In genomic region chr15:102245891-102246741, GRCm38 (mm10) we compare ENCODE assay signal across 8 mouse cellular contexts. TPM values are rescaled to one million over a fixed set of nuclear protein-coding genes. Genes with fewer than 3 reads are reported as not detected.
DNase-seq lines count a peak whose midpoint lies in the region; ATAC-seq and TF ChIP-seq lines count a peak whose summit lies in the region.

No protein-coding gene starts in this region.

- ATAC-seq in forebrain, embryonic 16.5 days = peak; percentile 95
- ATAC-seq in lung, embryonic 14.5 days (ENCODE audit: insufficient read depth) = peak; percentile 80
- peak; percentile 47 for ATAC-seq in neutrophil, adult 5-6 weeks (ENCODE audit: extremely low read depth, insufficient number of reproducible peaks, low FRiP score, poor library complexity, severe bottlenecking)

- H3K9me3 ChIP-seq in ES-E14 (ENCODE audit: control insufficient read depth, insufficient read depth, low read depth, low read length) = no peaks in the 10 kb centered on the region
- H3K9me3 ChIP-seq in forebrain, embryonic 16.5 days (ENCODE audit: control insufficient read depth, low read length) = no peaks in the 10 kb centered on the region
- no peaks in the 10 kb centered on the region for H3K9me3 ChIP-seq in lung, embryonic 14.5 days (ENCODE audit: low read depth, low read length)

- in situ Hi-C loops in ES-E14 (cut with MboI; ENCODE audit: low sequenced_read_pairs in 2 of 2, unreplicated experiment in 2 of 2) = no loop called here

- peak overlapping the region; percentile 81 for H3K9ac ChIP-seq in ES-E14 (ENCODE audit: insufficient read depth, low read depth, low read length, poor library complexity, severe bottlenecking)
- peak overlapping the region; percentile 55 for H3K9ac ChIP-seq in forebrain, embryonic 16.5 days (replicated peaks; ENCODE audit: low read depth, low read length)
- H3K9ac ChIP-seq in lung, embryonic 14.5 days = peak overlapping the region; percentile 62

- H3K4me1 ChIP-seq in ES-E14 (ENCODE audit: control insufficient read depth in 2 of 2, insufficient read depth in 2 of 2, low read length in 2 of 2, poor library complexity in 1 of 2) = peaks cover 18 to 24% of the 10 kb centered on the region in 2 experiments
- peaks cover 39% of the 10 kb centered on the region for H3K4me1 ChIP-seq in forebrain, embryonic 16.5 days (replicated peaks; ENCODE audit: control insufficient read depth, insufficient read depth, low read length)
- peaks cover 42% of the 10 kb centered on the region for H3K4me1 ChIP-seq in lung, embryonic 14.5 days (ENCODE audit: insufficient read depth)

- intact Hi-C loops in heart, postnatal 36 days (cut with DNase I) = loop anchor here (5.0 kb wide), 1 partner anchor 271 kb away; the partner anchor contains the start of genes Map3k12 and Tarbp2

- peaks cover 6% of the 10 kb centered on the region for H3K27me3 ChIP-seq in forebrain, embryonic 16.5 days (replicated peaks; ENCODE audit: control insufficient read depth, insufficient read depth, low read length)
- no peaks in the 10 kb centered on the region for H3K27me3 ChIP-seq in lung, embryonic 14.5 days (ENCODE audit: insufficient read depth, low read length)

- H3K36me3 ChIP-seq in ES-E14 (ENCODE audit: control insufficient read depth, insufficient read depth, low read length, poor library complexity, severe bottlenecking) = peaks cover 7% of the 10 kb centered on the region; the same call in 1 of the 2 replicates
- H3K36me3 ChIP-seq in forebrain, embryonic 16.5 days (ENCODE audit: control insufficient read depth, insufficient read depth) = no peaks in the 10 kb centered on the region
- H3K36me3 ChIP-seq in lung, embryonic 14.5 days (ENCODE audit: insufficient read depth) = peaks cover 29% of the 10 kb centered on the region; the same call in 1 of the 2 replicates

- H3K4me3 ChIP-seq in ES-E14 (ENCODE audit: insufficient read depth in 1 of 2, low read depth in 1 of 2, low read length in 2 of 2, poor library complexity in 1 of 2, severe bottlenecking in 1 of 2) = peak overlapping the region; percentile 69 to 93
- H3K4me3 ChIP-seq in forebrain, embryonic 16.5 days (replicated peaks; ENCODE audit: low read length) = peak overlapping the region; percentile 55
- H3K4me3 ChIP-seq in lung, embryonic 14.5 days (ENCODE audit: low read depth, low read length) = peak overlapping the region; percentile 51

- H3K4me2 ChIP-seq in forebrain, embryonic 16.5 days (ENCODE audit: low read length) = peak overlapping the region; percentile 67
- peak overlapping the region; percentile 81 for H3K4me2 ChIP-seq in lung, embryonic 14.5 days

- no peak for TF ChIP-seq CTCF in lung, embryonic 14.5 days (IDR thresholded peaks at IDR 0.05; ENCODE audit: low read depth)

- under 1% methylated on average over 41 of the region's 44 CpGs for WGBS in forebrain, embryonic 16.5 days
- 1% methylated on average over 42 of the region's 44 CpGs for WGBS in lung, embryonic 14.5 days

- peak overlapping the region; percentile 98 for H3K27ac ChIP-seq in ES-E14 (ENCODE audit: insufficient read depth, low read depth, low read length, poor library complexity, severe bottlenecking)
- H3K27ac ChIP-seq in forebrain, embryonic 16.5 days (ENCODE audit: low read length) = peak overlapping the region; percentile 92
- H3K27ac ChIP-seq in lung, embryonic 14.5 days (ENCODE audit: low read depth) = peak overlapping the region; percentile 99

- DNase-seq in ES-E14 (ENCODE audit: low read depth, low spot score) = peak; percentile 84
- peak; percentile 28 for DNase-seq in c-Kit-positive CD71-positive TER-119-negative erythroid progenitor cells, embryonic 14.5 days (ENCODE audit: low read depth)
- peak; percentile 73 to 78 for DNase-seq in heart, postnatal 36 days
- peak; percentile 72 to 80 for DNase-seq in layer of hippocampus, adult 8-10 months (ENCODE audit: low spot score in 2 of 2)
- peak; percentile 87 for DNase-seq in lung, embryonic 14.5 days
- peak; percentile 66 for DNase-seq in thymus, postnatal 25 days

TF ChIP-seq in ES-E14, 5 proteins besides CTCF, POLR2A, EP300 and RAD21:
- TF ChIP-seq HCFC1 (IDR thresholded peaks at IDR 0.05; ENCODE audit: borderline replicate concordance, insufficient read depth, low read length) (no peak), ZC3H11A (IDR thresholded peaks at IDR 0.05; ENCODE audit: borderline replicate concordance, low read depth, low read length) (no peak), ZNF384 (IDR thresholded peaks at IDR 0.05; ENCODE audit: low read depth, low read length) (no peak), CHD2 (IDR thresholded peaks at IDR 0.05; ENCODE audit: low read depth, low read length) (no peak), MAFK (IDR thresholded peaks at IDR 0.05; ENCODE audit: insufficient read depth, low read depth, low read length) (no peak)

RNA-seq across cellular contexts. Expression of gene Rarg, which starts 11.2 kb away (rescaled TPM):
- total RNA-seq in ES-E14 (2012; rRNA removed) = 101 and 115 TPM in 2 replicates
- 6.4 and 8.0 TPM in 2 replicates for polyA plus RNA-seq in forebrain, embryonic 16.5 days (2015; fragmentation: Nextera tagmentation; extraction: Ambion mirVana)
- total RNA-seq in heart, postnatal 36 days (2021) = 10 to 100 TPM; 20.0 to 21.9 TPM
- total RNA-seq in layer of hippocampus, adult 8-10 months (2022) = 10 to 100 TPM; 14.5 to 20.7 (median 16.5) TPM
- 38.5 and 38.7 TPM in 2 replicates for polyA plus RNA-seq in lung, embryonic 14.5 days (2014; fragmentation: Nextera tagmentation; extraction: Ambion mirVana)
- 28.2 and 38.3 TPM in 2 replicates for total RNA-seq in neutrophil, adult 5-6 weeks (2017)

RNA-seq across cellular contexts. Expression of gene Itgb7, which starts 14.4 kb away (rescaled TPM):
- total RNA-seq in ES-E14 (2012; rRNA removed) = 34.0 and 93.0 TPM in 2 replicates
- 0.73 and 1.0 TPM in 2 replicates for polyA plus RNA-seq in forebrain, embryonic 16.5 days (2015; fragmentation: Nextera tagmentation; extraction: Ambion mirVana)
- 1 to 10 TPM; 1.6 to 1.8 TPM for total RNA-seq in heart, postnatal 36 days (2021)
- 1 to 10 TPM in 3 of 4 experiments, under 1 TPM in 1; 0.97 to 3.3 (median 1.7) TPM for total RNA-seq in layer of hippocampus, adult 8-10 months (2022)
- 1.4 and 2.6 TPM in 2 replicates for polyA plus RNA-seq in lung, embryonic 14.5 days (2014; fragmentation: Nextera tagmentation; extraction: Ambion mirVana)
- 338 and 351 TPM in 2 replicates for total RNA-seq in neutrophil, adult 5-6 weeks (2017)

RNA-seq across cellular contexts. Expression of gene Gm9918, which starts 24.2 kb away (rescaled TPM):
- total RNA-seq in ES-E14 (2012; rRNA removed) = 0.45 and 1.0 TPM in 2 replicates
- 0.11 TPM in 1 of 2 replicates, not detected in the other for polyA plus RNA-seq in forebrain, embryonic 16.5 days (2015; fragmentation: Nextera tagmentation; extraction: Ambion mirVana)
- total RNA-seq in heart, postnatal 36 days (2021) = not detected
- under 1 TPM in 1 of 4 experiments, not detected in 3; 0.16 TPM for total RNA-seq in layer of hippocampus, adult 8-10 months (2022)
- polyA plus RNA-seq in lung, embryonic 14.5 days (2014; fragmentation: Nextera tagmentation; extraction: Ambion mirVana) = 0.38 and 0.82 TPM in 2 replicates
- total RNA-seq in neutrophil, adult 5-6 weeks (2017) = 0.49 TPM in 1 of 2 replicates, not detected in the other

RNA-seq across cellular contexts. Expression of gene Mfsd5, which starts 33.1 kb away (rescaled TPM):
- 89.9 and 95.7 TPM in 2 replicates for total RNA-seq in ES-E14 (2012; rRNA removed)
- 50.6 and 52.8 TPM in 2 replicates for polyA plus RNA-seq in forebrain, embryonic 16.5 days (2015; fragmentation: Nextera tagmentation; extraction: Ambion mirVana)
- 10 to 100 TPM; 18.1 to 19.4 TPM for total RNA-seq in heart, postnatal 36 days (2021)
- total RNA-seq in layer of hippocampus, adult 8-10 months (2022) = 10 to 100 TPM; 36.9 to 41.8 (median 38.5) TPM
- 63.1 and 64.0 TPM in 2 replicates for polyA plus RNA-seq in lung, embryonic 14.5 days (2014; fragmentation: Nextera tagmentation; extraction: Ambion mirVana)
- 21.6 and 22.6 TPM in 2 replicates for total RNA-seq in neutrophil, adult 5-6 weeks (2017)

RNA-seq across cellular contexts. Expression of gene Csad, which starts 41.6 kb away (rescaled TPM):
- 47.3 and 51.9 TPM in 2 replicates for total RNA-seq in ES-E14 (2012; rRNA removed)
- 37.8 and 39.6 TPM in 2 replicates for polyA plus RNA-seq in forebrain, embryonic 16.5 days (2015; fragmentation: Nextera tagmentation; extraction: Ambion mirVana)
- 10 to 100 TPM; 15.8 to 16.2 TPM for total RNA-seq in heart, postnatal 36 days (2021)
- 10 to 100 TPM; 32.4 to 41.6 (median 35.8) TPM for total RNA-seq in layer of hippocampus, adult 8-10 months (2022)
- 59.1 and 68.1 TPM in 2 replicates for polyA plus RNA-seq in lung, embryonic 14.5 days (2014; fragmentation: Nextera tagmentation; extraction: Ambion mirVana)
- 47.6 and 56.0 TPM in 2 replicates for total RNA-seq in neutrophil, adult 5-6 weeks (2017)

Comparison
In these comparisons a context has a peak if more than half of its experiments do, and no peak if none do; other contexts are left out.
1. Peak in every context shown above with its lines: DNase-seq, ATAC-seq, H3K4me3 ChIP-seq and H3K27ac ChIP-seq.
2. DNase-seq: peak in every context shown above with its lines; median percentile 87 in lung, embryonic 14.5 days; 84 in ES-E14; 76 in layer of hippocampus, adult 8-10 months; 76 in heart, postnatal 36 days; 66 in thymus, postnatal 25 days; 28 in c-Kit-positive CD71-positive TER-119-negative erythroid progenitor cells, embryonic 14.5 days.